Mouse (Mus musculus) c-Kit-positive CD71-positive TER-119-positive erythroid progenitor cells, embryonic 14.5 days (primary cell): ENCODE results near the gene Ifnlr1.
"Not testable (repeated sequence)": the region's sequence is repeated elsewhere in the genome, so short reads cannot be mapped to it uniquely, and the experiment has no call there.

Experiments used
- DNase-seq: peaks from one replicate; pipeline ENCODE4 v3.0.0-alpha.2; 2013; ENCODE audit warnings: low spot score

Ifnlr1 gene

GRCm38 (mm10) chr4:135686568-135686953 is 474 bp downstream of the Ifnlr1 start:
- DNase-seq, result no peak

GRCm38 (mm10) chr4:135689797-135690196 is 3.7 kb downstream of the Ifnlr1 start:
- no peak for DNase-seq

- DNase-seq, result no peak
Measured at GRCm38 (mm10) chr4:135690241-135690640, 4.2 kb downstream of the Ifnlr1 start.

- no peak for DNase-seq
Measured at GRCm38 (mm10) chr4:135692916-135693315, 6.8 kb downstream of the Ifnlr1 start.

DNA sequence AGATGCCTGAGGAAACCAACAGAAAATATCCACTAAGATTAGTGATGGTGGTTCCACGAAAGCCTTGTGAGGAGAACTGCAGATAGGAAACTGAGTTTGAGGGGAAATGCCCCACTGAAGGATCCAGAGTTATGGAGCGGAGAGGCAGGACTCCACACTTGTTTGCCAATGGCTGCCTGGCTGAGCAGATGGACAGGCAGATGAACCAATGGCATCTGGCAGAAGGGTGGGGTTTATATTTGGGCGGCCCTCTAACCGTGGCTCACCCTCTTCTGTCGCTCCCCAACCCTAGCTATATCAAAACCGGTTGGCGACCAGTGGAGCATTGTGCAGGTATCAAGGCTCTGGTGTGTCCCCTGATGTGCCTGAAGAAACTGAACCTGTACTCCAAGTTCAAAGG is 12.4 kb downstream of the Ifnlr1 start:
- DNase-seq, result no peak

GRCm38 (mm10) chr4:135703497-135703896 is 17.4 kb downstream of the Ifnlr1 start:
- no peak for DNase-seq

- DNase-seq, result no peak
Measured at GRCm38 (mm10) chr4:135704016-135704415, 17.9 kb downstream of the Ifnlr1 start.

DNA sequence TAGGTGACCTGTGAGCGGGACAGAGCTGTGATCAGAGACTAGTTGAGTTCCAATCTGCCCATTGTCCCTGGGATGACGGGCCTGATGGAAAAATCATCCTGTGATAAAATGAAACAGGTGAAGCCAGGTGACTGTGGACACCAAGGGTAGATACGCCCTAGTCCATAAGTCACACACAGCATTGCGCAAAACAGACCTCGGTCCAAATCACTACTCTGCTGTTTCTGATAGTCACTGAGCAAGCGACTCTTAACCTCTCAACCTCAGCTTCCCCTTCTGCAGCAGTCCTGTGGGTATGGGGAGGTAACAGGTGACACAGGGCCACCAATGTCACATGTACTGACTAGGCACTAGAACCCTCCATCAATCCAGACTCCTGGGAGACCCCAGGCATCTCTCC is 20.0 kb downstream of the Ifnlr1 start:
- DNase-seq, result no peak

- peak; percentile 81 for DNase-seq
Measured at GRCm38 (mm10) chr4:135709072-135709564, 23.0 kb downstream of the Ifnlr1 start.

GRCm38 (mm10) chr4:135709621-135710020 is 23.5 kb downstream of the Ifnlr1 start:
- DNase-seq, result no peak

DNA sequence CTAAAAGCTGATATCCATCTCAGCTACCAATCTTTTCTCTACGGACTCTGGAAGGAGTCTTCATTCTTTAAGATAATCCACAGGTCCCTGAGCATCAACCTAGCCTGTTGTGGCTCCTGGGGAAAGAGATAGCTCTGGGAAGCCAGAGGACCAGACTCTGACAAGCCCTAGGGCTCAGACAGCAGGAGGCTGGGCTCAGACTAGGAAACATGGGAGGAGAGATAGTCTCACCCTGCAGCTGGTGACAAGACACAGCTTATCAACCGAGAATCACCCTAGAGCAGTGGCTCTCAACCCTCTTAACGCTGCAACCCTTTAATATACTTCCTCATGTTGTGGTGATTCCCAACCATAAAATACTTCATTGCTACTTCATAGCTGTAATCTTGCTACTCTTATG is 24.3 kb downstream of the Ifnlr1 start:
- DNase-seq, result no peak

- no peak for DNase-seq
Measured at GRCm38 (mm10) chr4:135714776-135715175, 28.7 kb downstream of the Ifnlr1 start.

- DNase-seq, result not testable (repeated sequence)
Measured at GRCm38 (mm10) chr4:135716438-135716837, 30.4 kb downstream of the Ifnlr1 start.

DNA sequence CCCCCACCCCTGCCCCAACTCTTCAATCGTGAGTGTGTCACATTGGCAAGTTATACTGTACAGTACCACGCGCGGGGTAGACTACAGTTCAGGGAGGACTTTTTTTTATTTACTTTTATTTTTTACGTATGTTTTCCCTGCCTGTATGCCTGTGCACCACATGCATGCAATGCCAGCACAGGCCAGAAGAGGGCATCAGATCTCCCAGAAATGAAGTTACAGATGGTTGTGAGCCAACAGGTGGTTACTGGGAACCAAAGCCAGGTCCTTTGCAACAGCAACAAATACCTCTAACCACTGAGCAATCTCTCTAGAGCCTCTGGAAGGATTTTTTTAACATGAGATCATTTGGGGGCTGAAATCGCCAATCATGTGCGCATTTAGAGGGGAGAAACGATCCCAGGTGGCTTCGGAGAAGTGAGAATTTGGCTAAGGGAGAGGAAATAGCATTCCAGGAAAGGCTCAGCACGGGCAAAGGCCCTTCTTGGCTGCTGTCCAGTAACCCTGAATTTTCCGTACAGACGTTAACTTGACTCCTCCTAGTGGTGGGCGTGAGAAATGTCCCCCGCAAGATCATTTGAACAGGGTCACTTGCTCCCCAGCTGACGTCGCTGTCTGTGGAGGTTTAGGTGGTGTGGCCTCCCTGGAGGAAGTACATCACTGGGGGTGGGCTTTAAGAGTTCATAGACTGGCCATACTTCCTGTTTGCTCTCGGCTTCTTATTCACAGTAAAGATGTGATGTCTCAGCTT is 36.6 kb downstream of the Ifnlr1 start:
- no peak for DNase-seq

DNA sequence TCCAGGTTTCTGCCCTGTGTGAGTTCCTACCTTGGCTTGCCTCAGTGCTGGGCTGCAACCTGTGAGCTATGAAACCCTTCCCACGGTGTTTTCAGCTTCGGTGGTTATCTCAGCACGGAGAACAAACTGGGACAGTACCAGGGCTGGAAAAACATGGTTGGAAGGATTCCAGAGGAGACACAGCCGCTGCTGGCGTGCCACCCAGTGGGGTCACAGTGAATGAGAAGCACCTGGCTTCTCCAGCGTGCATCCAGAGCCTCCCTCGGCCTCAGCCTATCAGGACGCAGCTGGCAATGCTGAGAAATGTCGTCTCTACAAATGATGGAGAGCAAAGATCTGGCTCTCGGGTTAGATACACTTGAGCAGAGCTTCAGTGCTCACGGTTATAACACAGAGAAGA is 40.3 kb downstream of the Ifnlr1 start:
- no peak for DNase-seq

DNA sequence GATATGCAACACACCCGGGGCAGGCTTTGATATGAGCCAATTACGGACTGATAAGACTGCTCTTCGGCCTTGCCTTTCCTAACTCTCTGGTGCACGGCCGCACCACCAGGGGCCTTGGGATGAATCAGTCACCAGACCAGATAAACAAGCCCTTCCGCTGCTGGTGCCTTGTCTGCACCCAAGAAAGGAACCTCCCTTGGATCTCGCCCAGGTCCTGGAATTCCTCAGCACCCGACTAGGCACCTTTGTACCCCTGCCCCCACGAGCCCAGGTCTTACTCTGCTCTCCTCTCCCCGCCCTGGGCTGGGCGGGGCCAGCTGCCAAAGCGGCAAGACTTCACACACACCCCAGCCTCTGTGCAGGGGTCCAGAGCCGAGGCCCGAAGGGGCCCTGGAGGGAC is 41.7 kb downstream of the Ifnlr1 start, which contains the start of gene Il22ra1:
Gene Il22ra1 (plus strand): TSS at position 356 of the 400 bp plus-strand sequence.
- DNase-seq, result no peak

DNA sequence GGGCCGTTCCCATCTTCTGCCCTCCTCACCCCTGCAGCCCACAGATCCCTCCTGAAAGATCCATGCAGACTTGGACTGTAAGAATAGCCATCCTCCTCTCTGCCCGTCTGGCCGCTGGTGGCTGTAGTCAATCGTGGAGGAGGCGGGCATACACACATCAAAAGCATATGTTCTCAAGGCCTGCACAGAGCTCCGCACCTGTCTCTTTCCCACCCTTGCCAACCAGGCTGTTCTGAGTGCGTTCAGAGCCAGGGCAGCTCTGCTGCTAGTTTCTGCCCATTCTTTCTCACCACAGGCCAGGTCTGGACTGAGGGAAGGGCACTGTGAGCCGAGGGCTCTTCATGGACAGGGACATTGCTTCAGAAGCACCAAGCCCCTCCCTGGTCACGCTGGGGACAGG is 44.1 kb downstream of the Ifnlr1 start:
- no peak for DNase-seq

DNA sequence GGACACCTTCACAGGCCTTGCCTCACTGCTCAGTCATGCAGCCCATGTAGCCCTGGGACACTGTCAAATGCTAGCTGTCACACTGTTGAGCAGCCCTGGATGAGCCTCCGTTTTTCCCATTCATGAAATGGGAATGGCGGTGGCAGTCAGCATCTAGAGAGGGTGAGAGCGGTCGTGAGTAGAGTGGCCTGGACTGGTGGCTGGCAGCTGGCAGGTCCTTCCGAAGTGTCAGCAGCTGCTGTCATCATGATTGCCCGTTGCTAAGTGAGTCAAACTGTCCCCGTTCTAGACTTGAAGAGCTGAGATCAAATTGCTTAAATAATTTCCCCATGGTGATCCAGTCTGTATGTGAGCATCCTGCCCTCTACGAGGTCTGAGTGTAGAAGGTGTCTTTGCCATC is 44.9 kb downstream of the Ifnlr1 start:
- DNase-seq, result no peak

DNA sequence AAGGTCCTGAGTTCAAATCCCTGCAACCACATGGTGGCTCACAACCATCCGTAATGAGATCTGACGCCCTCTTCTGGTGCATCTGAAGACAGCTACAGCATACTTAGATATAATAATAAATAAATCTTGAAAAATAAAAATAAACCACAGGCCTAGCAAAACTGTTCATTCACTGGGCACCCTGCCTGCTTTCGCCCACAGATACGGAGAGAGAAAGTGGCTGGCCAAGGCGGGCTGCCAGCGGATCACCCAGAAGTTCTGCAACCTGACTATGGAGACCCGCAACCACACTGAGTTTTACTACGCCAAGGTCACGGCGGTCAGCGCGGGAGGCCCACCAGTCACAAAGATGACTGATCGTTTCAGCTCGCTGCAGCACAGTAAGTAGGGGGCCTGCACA is 47.8 kb downstream of the Ifnlr1 start:
- no peak for DNase-seq

DNA sequence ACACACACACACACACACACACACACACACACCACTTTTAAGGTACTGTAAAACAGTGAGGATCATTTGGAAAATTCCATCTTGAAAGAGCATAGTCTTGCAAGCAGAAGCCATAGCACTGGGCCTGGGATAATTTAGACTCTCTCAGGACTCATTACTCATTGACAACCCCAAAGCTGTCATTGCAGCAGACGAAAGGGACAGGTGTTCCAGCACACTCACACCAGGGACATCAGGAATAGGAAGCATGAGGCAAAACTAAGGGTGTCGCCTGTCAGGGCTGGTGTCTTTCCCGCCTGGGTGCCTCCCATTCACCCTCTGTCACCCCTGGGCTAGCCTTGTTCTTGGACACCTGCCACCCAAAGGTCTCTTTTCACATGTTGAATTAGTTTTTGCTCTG is 50.8 kb downstream of the Ifnlr1 start:
- no peak for DNase-seq

- DNase-seq, result no peak
Measured at GRCm38 (mm10) chr4:135738237-135738636, 52.1 kb downstream of the Ifnlr1 start.

- peak; percentile 28 for DNase-seq
Measured at GRCm38 (mm10) chr4:135739148-135739547, 53.1 kb downstream of the Ifnlr1 start.

- peak; percentile 67 for DNase-seq
Measured at GRCm38 (mm10) chr4:135739672-135740071, 53.6 kb downstream of the Ifnlr1 start.

DNA sequence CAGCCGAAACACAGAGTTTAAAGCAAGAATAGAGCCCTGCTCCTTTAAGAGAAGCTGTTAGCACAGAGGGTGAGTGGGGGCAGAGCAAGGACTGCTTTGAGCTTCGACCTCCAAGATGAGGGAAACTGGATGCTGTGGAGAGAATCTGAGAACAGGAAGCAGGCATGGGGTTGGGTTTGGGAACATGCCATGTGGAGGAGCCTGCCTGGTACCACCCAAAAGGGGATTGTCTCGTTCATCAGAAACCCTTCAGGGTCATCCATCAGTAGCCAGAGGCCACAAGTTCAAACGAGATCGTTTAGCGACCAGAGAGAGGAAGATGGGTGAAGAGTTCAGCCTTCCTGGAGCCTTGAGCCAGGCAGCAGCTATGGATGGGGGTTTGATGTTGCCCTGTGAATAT is 57.4 kb downstream of the Ifnlr1 start:
- no peak for DNase-seq
